Mouse (Mus musculus): Measurements from ENCODE around the gene Gm36028. TPM values are rescaled to one million over a fixed set of nuclear protein-coding genes. Genes with fewer than 3 reads are reported as not detected.

The Gm36028 gene
- polyA plus RNA-seq, 1 experiment from 2014 or later: 0.62 TPM

GRCm38 (mm10) chr16:37801097-37801496, 59.8 kb downstream of the Gm36028 start:
- Histone ChIP-seq H3K4me1 (peaks cover 22% of the 10 kb centered on the region), H3K27ac (replicated peaks) (no peak overlapping the region), H3K4me3 (no peak overlapping the region), H3K27me3 (replicated peaks; ENCODE audit: low read depth, poor library complexity, severe bottlenecking) (no peaks in the 10 kb centered on the region), H3K9me3 (peaks cover 11% of the 10 kb centered on the region; the same call in 1 of the 2 replicates), H3K36me3 (replicated peaks) (peaks cover 61% of the 10 kb centered on the region)
- 94% methylated on average over 2 of the region's 2 CpGs for WGBS
- DNase-seq (ENCODE audit: low spot score): no peak

Other genes starting within 250 kb of the Gm36028 start
- 38.1 and 39.3 TPM in 2 replicates for gene Ndufb4, start 206.7 kb downstream of the Gm36028 start, polyA plus RNA-seq (2016; fragmentation: Nextera tagmentation; extraction: Ambion mirVana)
- gene Fstl1, start 84.3 kb downstream of the Gm36028 start, polyA plus RNA-seq (2016; fragmentation: Nextera tagmentation; extraction: Ambion mirVana): 192 and 210 TPM in 2 replicates
- gene Lrrc58, start 7.2 kb upstream of the Gm36028 start, polyA plus RNA-seq (2016; fragmentation: Nextera tagmentation; extraction: Ambion mirVana): 68.3 and 68.9 TPM in 2 replicates
- 0.99 and 1.2 TPM in 2 replicates for gene Gpr156, start 55.4 kb upstream of the Gm36028 start, polyA plus RNA-seq (2016; fragmentation: Nextera tagmentation; extraction: Ambion mirVana)
- gene Gsk3b, start 227.9 kb upstream of the Gm36028 start, polyA plus RNA-seq (2016; fragmentation: Nextera tagmentation; extraction: Ambion mirVana): 69.3 and 69.5 TPM in 2 replicates